Mouse (Mus musculus) gastrocnemius, postnatal 14 days (tissue): ENCODE data around the gene Slc5a4a. TPM values are rescaled to one million over a fixed set of nuclear protein-coding genes. Genes with fewer than 3 reads are reported as not detected.

ENCODE experiments used
- DNase-seq: peaks from one replicate; pipeline ENCODE4 v3.0.0; 2021; ENCODE audit warnings: mixed read lengths
- intact Hi-C: fragments of 180-260 bp; cut with DNase I; formaldehyde crosslinking; loops from one replicate; pipeline ENCODE4 v1.15.1; 2025; ENCODE audit warnings: low total_unique reads
- microRNA-seq, 2 experiments: library from miRNA; unstranded; fragments of <30 nt; microRNA quantifications; one replicate each; pipeline ENCODE4 v1.2.0; 2021
- total RNA-seq, 2 experiments: library from RNA; stranded (reverse); gene quantifications; 2 replicates each; pipeline ENCODE4 v1.2.3; 2021

The Slc5a4a gene
- total RNA-seq, 2 experiments from 2014 or later: not detected

GRCm38 (mm10) chr10:76212121-76212520 lies 64.9 kb downstream of the Slc5a4a start:
- intact Hi-C loops: no loop called here
- DNase-seq: no peak

GRCm38 (mm10) chr10:76214161-76214560 lies 66.9 kb downstream of the Slc5a4a start:
- intact Hi-C loops: no loop called here
- no peak for DNase-seq

GRCm38 (mm10) chr10:76217056-76217455 lies 69.8 kb downstream of the Slc5a4a start:
- intact Hi-C loops: no loop called here

GRCm38 (mm10) chr10:76218240-76218639 lies 71.0 kb downstream of the Slc5a4a start:
- intact Hi-C loops: no loop called here
- no peak for DNase-seq

More at GRCm38 (mm10) chr10:76217056-76217455, 69.8 kb downstream of the Slc5a4a start:
- DNase-seq: no peak

GRCm38 (mm10) chr10:76225944-76226343 lies 78.7 kb downstream of the Slc5a4a start:
- intact Hi-C loops: no loop called here
- DNase-seq: no peak

GRCm38 (mm10) chr10:76229627-76230026 lies 82.4 kb downstream of the Slc5a4a start:
- DNase-seq: no peak
- intact Hi-C loops: no loop called here

- intact Hi-C loops: no loop called here
- DNase-seq: peak; percentile 91
Measured at GRCm38 (mm10) chr10:76237341-76238225, 90.3 kb downstream of the Slc5a4a start, which contains the start of gene Prmt2. Gene Prmt2, minus strand, starts transcription at chr10:76237865.

Small RNAs within 50 kb of the gene (microRNA-seq; reads per million reads assigned to microRNA genes)
- gene Mir678: 0 reads per million in 2 experiments

Other genes with a start within 250 kb of the Slc5a4a start
- gene Smarcb1, start 225.8 kb upstream of the Slc5a4a start, total RNA-seq: 10 to 100 TPM; 17.7 to 28.0 TPM
- 1,000 to 10,000 TPM in 1 of 2 experiments, 100 to 1,000 TPM in 1; 861 to 1,001 TPM for gene Chchd10, start 214.3 kb upstream of the Slc5a4a start, total RNA-seq
- 1 to 10 TPM; 3.5 to 4.8 TPM for gene Mmp11, start 211.0 kb upstream of the Slc5a4a start, total RNA-seq
- not detected for gene Gm867, start 206.8 kb upstream of the Slc5a4a start, total RNA-seq
- gene Vpreb3, start 204.4 kb upstream of the Slc5a4a start, total RNA-seq: not detected
- gene Gm5134, start 192.9 kb upstream of the Slc5a4a start, total RNA-seq: not detected
- 1 to 10 TPM; 7.5 TPM for gene Zfp280b, start 114.8 kb upstream of the Slc5a4a start, total RNA-seq
- not detected for gene Slc5a4b, start 36.5 kb upstream of the Slc5a4a start, total RNA-seq
- gene Prmt2, start 90.4 kb downstream of the Slc5a4a start, total RNA-seq: 1 to 10 TPM; 4.1 to 5.8 TPM
- gene S100b, start 106.4 kb downstream of the Slc5a4a start, total RNA-seq: 1 to 10 TPM; 2.4 to 7.4 TPM
- gene Dip2a, start 197.8 kb downstream of the Slc5a4a start, total RNA-seq: 1 to 10 TPM; 7.6 to 9.3 TPM